Mouse (Mus musculus) megakaryocyte, embryonic 14.5 days (primary cell): ENCODE data around the gene Tmem235.

ENCODE experiments used
- FLI1 ChIP-seq: IDR thresholded peaks from 2 replicates; pipeline ENCODE4 v1.6.1; 2012; ENCODE audit warnings: low read length, inconsistent platforms, mixed read lengths
- GATA1 ChIP-seq: IDR thresholded peaks from 3 replicates; pipeline ENCODE4 v1.6.1; 2012; ENCODE audit warnings: mixed read lengths, low read length, inconsistent platforms, borderline replicate concordance

GRCm38 (mm10) chr11:117909337-117909736, 48.8 kb downstream of the Tmem235 start:
- TF ChIP-seq GATA1 (no peak), FLI1 (no peak)
